Mouse (Mus musculus) olfactory bulb, adult 2 months (tissue): ENCODE data around the gene Ulk4.

Experiments used
- CTCF ChIP-seq: fragments of 200-500 bp; IDR thresholded peaks from 2 replicates; pipeline ENCODE4 v1.5.1; 2012; ENCODE audit warnings: low read depth, mild to moderate bottlenecking, low read length, moderate library complexity; ENCODE audit not compliant: insufficient read depth
- POLR2A ChIP-seq: fragments of 200-500 bp; IDR thresholded peaks from 2 replicates; pipeline ENCODE4 v1.6.1; 2012; ENCODE audit warnings: mild to moderate bottlenecking, low read depth, low read length, moderate library complexity; ENCODE audit not compliant: insufficient read depth

DNA sequence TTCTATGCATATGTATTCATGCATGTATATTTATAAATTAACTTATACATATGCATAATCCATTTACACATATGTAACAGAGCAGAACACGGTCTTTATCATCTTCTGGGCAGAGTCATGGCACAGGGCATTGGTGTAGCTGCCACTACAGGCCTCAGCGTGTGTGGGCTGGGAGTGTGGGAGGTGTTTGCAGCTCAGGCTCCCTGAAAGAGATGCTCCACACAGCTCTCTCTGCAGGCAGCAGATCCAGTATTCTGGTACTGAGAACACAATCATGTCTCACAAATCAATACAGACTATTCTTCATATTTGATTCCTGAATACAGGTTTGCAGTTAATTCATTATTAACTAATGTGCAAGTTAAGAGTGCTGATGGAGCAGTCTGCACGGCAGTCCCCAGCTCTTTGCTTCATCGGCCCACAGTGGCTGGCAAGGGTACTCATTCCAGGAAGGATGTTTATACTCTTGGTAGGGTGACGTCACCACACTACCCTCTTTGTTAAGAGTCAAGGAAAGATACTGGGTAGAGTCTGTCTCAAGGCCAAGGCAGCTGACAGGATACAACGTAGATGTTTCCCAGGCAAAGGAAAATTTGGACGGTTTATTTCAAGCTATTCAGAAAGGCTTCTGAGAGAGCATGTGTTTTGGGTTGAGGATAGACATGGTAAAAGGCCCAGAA is 276.2 kb downstream of the Ulk4 start:
- TF ChIP-seq CTCF (no peak), POLR2A (no peak)
